Mouse (Mus musculus): ENCODE measurements around the gene Rpn2.

- TF ChIP-seq CTCF (conservative IDR thresholded peaks at IDR 0.05; ENCODE audit: insufficient read depth, insufficient read length, low read depth, low read length) (no peak), POLR2A (IDR thresholded peaks at IDR 0.05; ENCODE audit: low read depth, low read length) (no peak)
Observed at GRCm38 (mm10) chr2:157283321-157283720, 4.5 kb downstream of the Rpn2 start.
